Mouse (Mus musculus): ENCODE results near the gene Myb. TPM values are rescaled to one million over a fixed set of nuclear protein-coding genes. Genes with fewer than 3 reads are reported as not detected.

Myb gene
- polyA plus RNA-seq, 1 experiment from 2014 or later, result 0.15 TPM

- in situ Hi-C loops (cut with MboI; ENCODE audit: low pct_unique_long_range_greater_than_20kb), result no loop called here
- ATAC-seq, result no peak
- DNase-seq (ENCODE audit: low read depth, low spot score), result no peak
- TF ChIP-seq CTCF (IDR thresholded peaks at IDR 0.05), result no peak
- ChIA-PET POLR2A (no interaction called here), CTCF (interaction anchor here (0.9 to 1.5 kb wide), 2 partner anchors 12 to 18 kb away, joined by 3 read pairs; no protein-coding TSS in a partner anchor)
- no peaks in the 10 kb centered on the region for H3K27me3 ChIP-seq
Observed at GRCm38 (mm10) chr10:21101948-21102347, 58.8 kb downstream of the Myb start.

GRCm38 (mm10) chr10:21100646-21101249, 60.0 kb downstream of the Myb start:
- ATAC-seq, result no peak
- CTCF ChIA-PET, result interaction anchor here (1.5 kb wide), 1 partner anchor 19 kb away, joined by 3 read pairs; no protein-coding TSS in a partner anchor

GRCm38 (mm10) chr10:21099515-21099914, 61.3 kb downstream of the Myb start:
- no peak for TF ChIP-seq CTCF (IDR thresholded peaks at IDR 0.05)
- DNase-seq (ENCODE audit: low read depth, low spot score), result no peak
- ChIA-PET POLR2A (no interaction called here), CTCF (no interaction called here)
- no peaks in the 10 kb centered on the region for H3K27me3 ChIP-seq
- ATAC-seq, result no peak
- in situ Hi-C loops (cut with MboI; ENCODE audit: low pct_unique_long_range_greater_than_20kb), result no loop called here

More at GRCm38 (mm10) chr10:21100646-21101249, 60.0 kb downstream of the Myb start:
- POLR2A ChIA-PET, result no interaction called here
- TF ChIP-seq CTCF (IDR thresholded peaks at IDR 0.05), result no peak
- DNase-seq (ENCODE audit: low read depth, low spot score), result no peak
- H3K27me3 ChIP-seq, result no peaks in the 10 kb centered on the region
- in situ Hi-C loops (cut with MboI; ENCODE audit: low pct_unique_long_range_greater_than_20kb), result no loop called here

- no peaks in the 10 kb centered on the region for H3K27me3 ChIP-seq
- no peak for TF ChIP-seq CTCF (IDR thresholded peaks at IDR 0.05)
- in situ Hi-C loops (cut with MboI; ENCODE audit: low pct_unique_long_range_greater_than_20kb), result no loop called here
- ChIA-PET CTCF (no interaction called here), POLR2A (no interaction called here)
- ATAC-seq, result no peak
- DNase-seq (ENCODE audit: low read depth, low spot score), result no peak
Observed at GRCm38 (mm10) chr10:21095541-21095940, 65.2 kb downstream of the Myb start.

GRCm38 (mm10) chr10:21094896-21095295, 65.9 kb downstream of the Myb start:
- CTCF ChIA-PET, result interaction anchor here (1.1 kb wide), 1 partner anchor 8 kb away, joined by 4 read pairs; no protein-coding TSS in a partner anchor
- TF ChIP-seq CTCF (IDR thresholded peaks at IDR 0.05), result no peak

GRCm38 (mm10) chr10:21093301-21093700, 67.5 kb downstream of the Myb start:
- POLR2A ChIA-PET, result no interaction called here

More at GRCm38 (mm10) chr10:21094896-21095295, 65.9 kb downstream of the Myb start:
- no peaks in the 10 kb centered on the region for H3K27me3 ChIP-seq
- POLR2A ChIA-PET, result no interaction called here
- in situ Hi-C loops (cut with MboI; ENCODE audit: low pct_unique_long_range_greater_than_20kb), result no loop called here
- no peak for ATAC-seq
- no peak for DNase-seq (ENCODE audit: low read depth, low spot score)

GRCm38 (mm10) chr10:21092501-21093270, 68.1 kb downstream of the Myb start:
- no peak for ATAC-seq
- POLR2A ChIA-PET, result no interaction called here
- no peak for TF ChIP-seq CTCF (IDR thresholded peaks at IDR 0.05)
- no peak for DNase-seq (ENCODE audit: low read depth, low spot score)
- H3K27me3 ChIP-seq, result no peaks in the 10 kb centered on the region
- CTCF ChIA-PET, result no interaction called here
- in situ Hi-C loops (cut with MboI; ENCODE audit: low pct_unique_long_range_greater_than_20kb), result no loop called here

More at GRCm38 (mm10) chr10:21093301-21093700, 67.5 kb downstream of the Myb start:
- CTCF ChIA-PET, result no interaction called here
- ATAC-seq (no peak), DNase-seq (ENCODE audit: low read depth, low spot score) (no peak)
- no peaks in the 10 kb centered on the region for H3K27me3 ChIP-seq
- in situ Hi-C loops (cut with MboI; ENCODE audit: low pct_unique_long_range_greater_than_20kb), result no loop called here
- TF ChIP-seq CTCF (IDR thresholded peaks at IDR 0.05), result no peak

GRCm38 (mm10) chr10:21090922-21091700, 69.7 kb downstream of the Myb start:
- TF ChIP-seq CTCF (IDR thresholded peaks at IDR 0.05), result no peak
- DNase-seq (ENCODE audit: low read depth, low spot score) (no peak), ATAC-seq (no peak)
- in situ Hi-C loops (cut with MboI; ENCODE audit: low pct_unique_long_range_greater_than_20kb), result no loop called here
- no peaks in the 10 kb centered on the region for H3K27me3 ChIP-seq
- ChIA-PET POLR2A (no interaction called here), CTCF (no interaction called here)

GRCm38 (mm10) chr10:21089541-21089940, 71.2 kb downstream of the Myb start:
- ChIA-PET POLR2A (no interaction called here), CTCF (no interaction called here)
- no peaks in the 10 kb centered on the region for H3K27me3 ChIP-seq
- no peak for DNase-seq (ENCODE audit: low read depth, low spot score)
- in situ Hi-C loops (cut with MboI; ENCODE audit: low pct_unique_long_range_greater_than_20kb), result no loop called here
- no peak for TF ChIP-seq CTCF (IDR thresholded peaks at IDR 0.05)
- no peak for ATAC-seq

GRCm38 (mm10) chr10:21087614-21088232, 73.1 kb downstream of the Myb start:
- in situ Hi-C loops (cut with MboI; ENCODE audit: low pct_unique_long_range_greater_than_20kb), result no loop called here
- H3K27me3 ChIP-seq, result no peaks in the 10 kb centered on the region
- CTCF ChIA-PET, result no interaction called here
- TF ChIP-seq CTCF (IDR thresholded peaks at IDR 0.05), result no peak
- ATAC-seq (no peak), DNase-seq (ENCODE audit: low read depth, low spot score) (no peak)
- POLR2A ChIA-PET, result no interaction called here

Measured in Patski (cell line).